Mouse (Mus musculus) right cerebral cortex, adult 2 months (tissue): ENCODE measurements at regions not wholly inside any gene's neighbourhood (a gene's known extent, or its start where the extent isn't known, plus 50 kb on each side); places are given as distances from the start of the nearest gene placed in this dataset.
"Not testable (repeated sequence)": the region's sequence is repeated elsewhere in the genome, so short reads cannot be mapped to it uniquely, and the experiment has no call there.

Source experiments
- DNase-seq, 2 experiments: peaks; one replicate each; pipeline ENCODE4 v3.0.0; 2021 to 2022; ENCODE audit warnings: low spot score in 2 of 2

GRCm38 (mm10) chr6:73676979-73677378, 207.5 kb upstream of the 4931417E11Rik start:
- no peak for DNase-seq

GRCm38 (mm10) chr6:73669401-73669800, 199.9 kb upstream of the 4931417E11Rik start:
- DNase-seq = no peak

GRCm38 (mm10) chr6:73658988-73659387, 189.5 kb upstream of the 4931417E11Rik start:
- no peak for DNase-seq

- no peak for DNase-seq
These were observed 175.9 kb upstream of the 4931417E11Rik start for GRCm38 (mm10) chr6:73645378-73645777.

GRCm38 (mm10) chr6:73644778-73645267, 175.4 kb upstream of the 4931417E11Rik start:
- DNase-seq = peak; percentile 29 to 47

GRCm38 (mm10) chr6:73628600-73628999, 159.1 kb upstream of the 4931417E11Rik start:
- no peak for DNase-seq

GRCm38 (mm10) chr6:73626451-73626850, 157.0 kb upstream of the 4931417E11Rik start:
- no peak for DNase-seq

GRCm38 (mm10) chr6:73624211-73624610, 154.7 kb upstream of the 4931417E11Rik start:
- DNase-seq = no peak

GRCm38 (mm10) chr6:73621839-73622426, 152.5 kb upstream of the 4931417E11Rik start:
- DNase-seq = no peak

GRCm38 (mm10) chr6:73612266-73612665, 142.8 kb upstream of the 4931417E11Rik start:
- no peak for DNase-seq

GRCm38 (mm10) chr6:73611839-73612238, 142.4 kb upstream of the 4931417E11Rik start:
- DNase-seq = no peak

- no peak for DNase-seq
These were observed 140.7 kb upstream of the 4931417E11Rik start for GRCm38 (mm10) chr6:73610048-73610624.

- peak; percentile 13 to 26 for DNase-seq
These were observed 118.2 kb upstream of the 4931417E11Rik start for GRCm38 (mm10) chr6:73587686-73588085.

- peak in 1 of 2 experiments; percentile 6 for DNase-seq
These were observed 107.2 kb upstream of the 4931417E11Rik start for GRCm38 (mm10) chr6:73576708-73577107.

- no peak for DNase-seq
These were observed 90.5 kb upstream of the 4931417E11Rik start for GRCm38 (mm10) chr6:73560000-73560399.

- no peak for DNase-seq
These were observed 61.1 kb upstream of the 4931417E11Rik start for GRCm38 (mm10) chr6:73530559-73530958.

- no peak for DNase-seq
These were observed 60.6 kb upstream of the 4931417E11Rik start for GRCm38 (mm10) chr6:73530098-73530497.

- no peak for DNase-seq
These were observed 54.2 kb upstream of the 4931417E11Rik start for GRCm38 (mm10) chr6:73523658-73524057.

- not testable (repeated sequence) for DNase-seq
These were observed 50.4 kb upstream of the 4931417E11Rik start for GRCm38 (mm10) chr6:73519894-73520293.
